Mouse (Mus musculus) erythroblast, embryonic 14.5 days (primary cell): ENCODE measurements around the gene Scnn1a.

Experiments
- GATA1 ChIP-seq: IDR thresholded peaks from 2 replicates; pipeline ENCODE4 v1.6.1; 2012; ENCODE audit warnings: low read length, inconsistent platforms, mixed read lengths
- TAL1 ChIP-seq: IDR thresholded peaks from 3 replicates; pipeline ENCODE4 v1.6.1; 2012; ENCODE audit warnings: low read length, inconsistent platforms, mixed read lengths

- no peak for TF ChIP-seq GATA1
- TF ChIP-seq TAL1 = no peak
These were observed 34.8 kb downstream of the Scnn1a start for GRCm38 (mm10) chr6:125355197-125355741.
